Mouse (Mus musculus) ovary, adult 18-20 months (tissue): ENCODE data around the gene Tmsb10.

Experiments
- DNase-seq: peaks from one replicate; pipeline ENCODE4 v3.0.0; 2022; ENCODE audit warnings: low spot score, mixed read lengths

The Tmsb10 gene

DNA sequence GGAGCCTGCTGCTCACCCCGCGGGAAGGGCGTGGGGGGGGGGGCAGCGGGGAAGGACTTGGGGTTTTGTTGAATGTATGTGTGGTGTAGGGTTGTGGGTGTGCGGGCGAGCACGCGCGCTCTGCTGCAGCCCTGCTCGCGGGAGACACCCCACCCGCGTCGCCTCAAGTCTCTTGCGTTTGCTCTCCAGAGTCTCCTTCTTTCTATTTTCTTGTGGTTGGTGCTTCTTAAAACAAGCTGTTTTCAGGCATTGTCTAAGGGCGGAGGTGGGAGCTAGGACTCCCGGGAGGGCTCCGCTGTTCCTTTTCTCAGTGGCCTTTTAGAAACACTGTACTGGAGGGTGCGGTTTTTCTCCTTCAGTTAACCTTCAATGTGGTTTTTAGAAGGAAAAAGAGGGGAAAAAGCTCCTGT lies at the start of gene Tmsb10:
Tmsb10 (minus strand) TSS at position 87 of the 410 bp plus-strand sequence.
- DNase-seq: no peak

DNA sequence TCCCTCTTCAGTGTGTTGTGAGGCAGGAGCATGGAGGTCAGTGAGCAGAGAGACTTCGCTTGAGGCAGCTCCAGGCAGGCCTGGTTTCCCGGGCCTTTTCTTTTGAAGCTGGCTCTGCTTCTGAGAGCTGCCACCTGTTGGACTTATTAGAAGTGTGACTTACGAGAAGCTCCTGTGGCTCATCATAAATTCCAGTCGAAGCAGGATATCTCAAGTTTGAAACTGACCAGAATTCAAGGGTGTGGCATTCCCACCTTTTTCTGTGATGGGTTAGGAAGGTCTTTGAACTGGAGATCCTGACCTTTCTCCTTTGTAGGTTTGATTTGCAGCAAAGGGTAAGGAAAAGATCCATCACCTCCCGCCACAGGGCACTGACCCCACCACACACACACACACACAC lies 45.1 kb upstream of the Tmsb10 start:
- no peak for DNase-seq

GRCm38 (mm10) chr6:73002391-73002790 lies 43.8 kb upstream of the Tmsb10 start:
- no peak for DNase-seq

DNA sequence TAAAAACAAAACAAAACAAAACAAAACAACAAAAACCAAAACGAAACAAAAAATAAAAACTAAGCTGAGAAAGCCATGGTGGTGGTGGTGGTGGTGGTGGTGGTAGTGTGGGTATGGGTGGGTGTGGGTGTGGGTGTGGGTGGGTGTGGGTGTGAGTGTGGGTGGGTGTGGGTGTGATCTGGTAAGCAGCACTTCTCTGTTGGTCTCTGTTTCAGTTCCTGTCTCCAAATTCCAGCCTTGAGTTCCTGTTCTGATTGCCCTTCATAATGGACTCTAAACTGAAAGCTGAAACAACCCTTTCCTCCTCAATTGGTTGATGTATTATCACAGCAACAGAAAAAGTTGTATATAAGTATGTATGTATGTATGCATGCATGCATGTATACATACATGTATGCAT lies 40.3 kb upstream of the Tmsb10 start:
- DNase-seq: no peak

- no peak for DNase-seq
These were observed 35.1 kb upstream of the Tmsb10 start for GRCm38 (mm10) chr6:72993688-72994082.

- no peak for DNase-seq
These were observed 34.6 kb upstream of the Tmsb10 start for GRCm38 (mm10) chr6:72993054-72993687.

DNA sequence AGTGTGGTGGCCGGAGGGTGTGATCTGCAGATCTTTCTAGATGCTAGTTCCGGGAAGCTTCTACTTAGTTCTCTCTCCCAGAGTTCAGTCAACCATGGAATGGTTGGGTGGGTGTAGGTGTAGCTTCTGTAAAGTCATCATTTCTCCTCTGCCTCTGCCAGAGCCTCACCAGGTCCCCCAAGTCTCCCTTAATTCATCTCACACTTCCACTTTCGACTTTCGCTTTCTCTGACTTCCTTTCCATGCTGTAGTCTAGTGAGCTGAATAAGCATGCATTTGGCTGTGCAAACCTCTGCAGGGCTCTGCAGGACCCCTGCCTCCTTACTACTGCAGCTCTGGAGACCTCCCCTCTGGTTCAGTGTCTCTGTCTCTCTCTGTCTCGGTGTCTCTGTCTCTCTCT lies 31.7 kb upstream of the Tmsb10 start:
- no peak for DNase-seq

- no peak for DNase-seq
These were observed 30.6 kb upstream of the Tmsb10 start for GRCm38 (mm10) chr6:72989028-72989736.

GRCm38 (mm10) chr6:72982506-72982905 lies 24.0 kb upstream of the Tmsb10 start:
- DNase-seq: no peak

- DNase-seq: no peak
These were observed 23.3 kb upstream of the Tmsb10 start for GRCm38 (mm10) chr6:72981851-72982250.

DNA sequence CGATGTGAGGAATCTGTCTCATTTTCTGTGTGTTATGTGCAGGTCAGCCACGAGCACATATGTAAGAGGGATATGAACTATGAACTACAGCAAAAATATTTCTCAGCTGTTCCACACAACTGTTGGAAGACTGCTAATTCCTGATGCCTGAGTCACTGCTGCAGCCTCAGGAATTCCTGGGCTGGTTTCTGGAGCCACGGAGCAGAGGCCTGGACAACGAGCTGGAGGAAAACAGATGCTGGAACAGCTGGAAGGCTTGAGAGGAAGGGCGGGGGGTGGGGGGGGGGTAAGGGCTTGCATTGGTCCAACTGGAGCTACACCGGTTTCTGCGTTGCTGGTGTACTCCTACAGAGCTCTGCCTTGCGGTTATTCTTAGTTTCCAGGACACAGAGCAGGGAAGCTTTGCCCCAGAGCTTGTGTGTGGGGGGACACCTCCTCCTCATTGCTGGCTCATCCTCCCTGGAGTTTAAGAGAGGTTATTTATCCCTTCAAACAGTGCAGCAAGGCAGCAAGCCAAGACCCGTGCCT lies 22.6 kb upstream of the Tmsb10 start:
- DNase-seq: peak; percentile 75

DNA sequence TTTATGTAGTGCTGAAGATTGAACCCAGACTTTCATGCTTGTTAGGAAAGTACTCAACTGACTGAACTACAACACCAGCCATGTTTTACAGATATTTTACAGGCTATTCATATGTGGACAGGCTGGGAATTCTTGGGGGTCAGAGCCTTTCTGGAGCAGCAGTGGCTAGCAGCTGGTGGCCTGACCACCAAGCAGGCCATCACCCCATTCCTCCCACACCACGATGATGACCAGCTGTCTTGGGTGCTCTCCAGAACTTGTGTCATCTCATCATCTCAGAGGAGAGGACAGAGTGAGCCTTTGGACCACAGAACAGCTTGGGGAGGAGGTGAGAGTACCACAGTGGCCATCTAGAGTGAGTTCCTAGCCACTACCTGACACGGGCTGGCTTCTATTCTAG lies 18.3 kb upstream of the Tmsb10 start:
- DNase-seq: no peak

DNA sequence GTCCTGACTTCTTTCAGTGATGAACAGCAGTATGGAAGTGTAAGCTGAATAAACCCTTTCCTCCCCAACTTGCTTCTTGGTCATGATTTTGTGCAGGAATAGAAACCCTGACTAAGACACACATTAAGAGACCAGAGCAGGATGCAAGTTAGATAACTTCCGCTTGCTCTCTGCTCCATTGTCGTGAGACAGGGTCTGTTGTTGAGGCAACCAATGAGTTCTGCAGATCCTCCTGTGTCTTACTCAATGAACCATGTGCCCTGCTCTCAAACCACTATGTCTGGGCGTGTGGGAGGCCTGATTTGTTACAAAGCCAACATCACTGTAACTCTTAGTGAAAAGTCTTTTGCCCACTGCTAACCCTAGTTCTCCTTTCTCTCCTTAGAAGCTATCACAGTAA lies 12.5 kb upstream of the Tmsb10 start:
- DNase-seq: no peak

- no peak for DNase-seq
These were observed 11.2 kb upstream of the Tmsb10 start for GRCm38 (mm10) chr6:72969787-72970186.

DNA sequence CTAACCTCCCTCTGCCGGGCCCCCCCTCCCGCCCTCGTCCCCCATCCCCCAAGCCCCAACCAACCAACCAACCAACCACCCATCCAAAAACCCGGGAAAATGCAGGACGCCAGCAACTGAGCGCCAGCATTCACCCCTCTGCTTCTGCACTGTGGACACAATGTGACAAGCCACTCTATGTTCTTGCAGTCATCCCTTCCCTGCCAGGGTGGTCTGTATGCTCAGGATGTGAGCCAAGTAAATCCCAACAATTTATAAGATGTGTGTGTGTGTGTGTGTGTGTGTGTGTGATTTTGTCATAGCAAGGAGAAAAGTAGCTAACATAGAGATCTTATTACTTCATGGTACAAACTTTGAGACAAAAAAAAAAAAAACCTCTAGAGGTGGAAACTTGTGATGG lies 6.7 kb upstream of the Tmsb10 start:
- DNase-seq: no peak

DNA sequence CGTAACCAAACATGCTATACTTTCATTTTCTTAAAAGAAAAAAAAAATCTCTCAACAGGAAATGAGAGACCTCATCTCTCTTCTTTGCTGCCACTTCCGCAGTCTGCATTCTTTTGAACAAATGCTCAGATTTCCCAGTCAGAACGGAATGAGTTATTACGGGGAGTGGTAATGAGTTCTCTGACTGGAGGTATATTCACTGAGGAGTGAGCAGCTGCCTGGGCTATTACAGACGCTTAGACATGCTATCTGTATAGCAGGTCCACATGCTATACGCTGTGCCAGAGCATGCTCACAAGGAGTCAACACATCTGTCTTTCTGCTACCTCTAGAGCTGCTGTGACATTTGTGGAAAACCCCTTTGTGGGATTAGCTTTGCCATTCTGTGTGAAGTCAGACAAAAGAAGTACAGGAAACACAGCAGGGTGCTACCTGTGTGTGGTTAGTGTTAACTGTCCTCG lies 3.8 kb upstream of the Tmsb10 start:
- DNase-seq: no peak

DNA sequence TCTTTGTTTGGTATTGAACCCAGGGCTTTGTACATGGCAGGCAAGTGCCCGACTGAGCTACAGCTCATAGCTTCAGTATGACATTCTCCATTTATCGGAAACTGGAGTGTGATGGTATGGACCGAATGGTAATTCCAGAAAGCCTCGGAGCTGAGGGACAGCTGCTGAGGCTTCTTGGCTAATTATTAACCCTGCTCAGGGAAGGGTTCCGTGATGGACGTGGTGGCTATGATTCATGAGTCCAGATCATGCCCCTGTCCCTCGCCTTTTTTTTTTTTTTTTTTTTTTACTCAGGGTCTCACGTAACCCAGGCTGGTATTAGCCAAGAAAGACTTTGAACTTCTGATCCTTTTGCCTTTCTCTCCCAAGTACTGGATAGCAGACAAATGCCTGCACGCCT lies 3.1 kb upstream of the Tmsb10 start:
- DNase-seq: no peak

DNA sequence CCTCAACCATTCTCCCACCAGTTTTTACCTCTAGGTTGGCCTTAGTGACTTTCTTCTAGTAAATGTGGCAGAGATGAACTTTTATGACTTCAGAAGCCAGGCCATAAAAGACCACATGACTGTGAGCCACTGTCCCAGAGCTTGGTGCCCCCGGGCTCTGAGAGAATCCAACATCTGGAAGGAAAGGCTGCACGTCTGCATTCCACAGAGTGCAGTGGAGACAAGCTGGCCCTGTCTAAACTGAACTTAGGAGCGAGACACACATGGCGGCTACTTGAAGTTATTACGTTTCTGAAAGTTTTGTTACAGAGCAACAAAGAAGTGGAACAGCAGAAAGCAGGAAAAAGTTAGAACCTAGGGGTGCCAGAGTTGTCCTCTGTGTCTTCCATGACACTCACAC lies 2.1 kb upstream of the Tmsb10 start:
- no peak for DNase-seq

DNA sequence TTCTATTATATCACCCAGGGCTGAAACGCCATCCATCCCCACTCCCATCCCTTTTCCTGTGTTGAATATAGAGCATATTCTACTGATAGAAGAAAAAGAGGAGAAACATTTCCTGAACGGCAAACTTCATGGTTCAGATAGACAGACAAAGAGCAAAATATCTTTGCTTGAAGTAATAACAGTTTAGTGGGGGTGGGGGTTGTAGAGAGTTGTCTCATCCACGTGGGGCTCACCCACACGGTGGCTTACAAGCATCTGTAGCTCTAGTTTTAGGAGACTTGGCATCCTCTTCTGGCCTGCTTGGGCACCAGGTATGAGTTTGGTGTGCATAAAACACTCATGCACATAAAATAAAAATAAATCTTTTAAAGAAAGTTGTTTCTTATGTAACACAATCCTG lies 627 bp upstream of the Tmsb10 start:
- DNase-seq: no peak

- DNase-seq: peak; percentile 75
These were observed 589 bp downstream of the Tmsb10 start for GRCm38 (mm10) chr6:72957676-72958641.

- DNase-seq: no peak
These were observed 1.5 kb downstream of the Tmsb10 start for GRCm38 (mm10) chr6:72957093-72957435.
